Mouse (Mus musculus) left cerebral cortex, postnatal 4 days (tissue): Measurements from ENCODE around the gene Chdh. TPM values are rescaled to one million over a fixed set of nuclear protein-coding genes. Genes with fewer than 3 reads are reported as not detected.

Source experiments
- DNase-seq: peaks from one replicate; pipeline ENCODE4 v3.0.0-alpha.2; 2022
- intact Hi-C: fragments of 180-260 bp; cut with DNase I; formaldehyde crosslinking; loops from one replicate; pipeline ENCODE4 v1.15.1; 2025
- total RNA-seq, 2 experiments: library from RNA; stranded (reverse); gene quantifications; 2 replicates each; pipeline ENCODE4 v1.2.3; 2021

The Chdh gene
- 1 to 10 TPM in 1 of 2 experiments, under 1 TPM in 1; 0.94 to 1.2 TPM for total RNA-seq

DNA sequence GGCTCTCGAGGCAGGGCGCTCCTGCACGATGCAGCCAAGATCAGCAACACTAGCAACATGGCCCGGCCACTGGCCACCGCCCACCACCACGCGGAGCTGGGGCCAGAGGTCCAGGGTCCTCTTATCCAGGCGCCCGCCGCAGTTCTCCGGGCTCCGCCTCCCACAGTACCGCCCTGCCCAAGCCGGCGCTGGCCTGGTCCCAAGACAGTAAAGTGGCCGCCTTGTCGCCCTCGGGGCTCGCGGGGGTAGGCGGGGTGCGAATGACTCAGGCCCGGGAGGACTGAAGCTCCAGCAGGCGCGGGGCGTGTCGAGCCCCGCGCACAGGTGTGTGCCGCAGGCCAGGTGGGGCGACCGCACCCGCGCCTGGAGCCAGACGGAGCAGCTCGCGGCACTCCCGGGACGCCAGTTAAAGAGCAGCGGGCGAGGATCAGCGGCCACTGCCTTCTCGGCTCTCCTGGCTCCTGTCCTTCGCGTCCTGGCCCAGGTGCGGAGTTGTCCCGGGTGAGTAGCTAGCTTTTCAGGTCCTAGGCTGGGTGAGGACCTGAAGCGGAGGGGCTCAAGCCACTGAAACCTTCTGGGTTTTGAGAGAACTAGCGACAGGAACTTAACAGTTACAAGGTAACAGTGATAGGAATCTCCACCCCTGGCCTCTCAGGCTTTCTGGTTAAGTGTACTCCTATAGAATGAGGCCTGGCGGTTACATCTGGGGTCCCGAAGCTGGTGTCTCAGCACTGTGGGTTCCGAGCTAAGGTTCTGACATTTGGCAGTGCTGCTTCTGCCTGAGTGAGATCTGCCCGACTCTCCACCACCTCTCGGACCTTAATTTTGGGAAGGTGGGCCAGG lies at the start of gene Chdh, which contains the start of gene Il17rb:
Gene Chdh, plus strand, starts transcription at position 291 of the 843 bp plus-strand sequence.
Gene Il17rb, minus strand, starts transcription at position 164 of the 843 bp plus-strand sequence.
- DNase-seq, result peak; percentile 69
- intact Hi-C loops, result no loop called here

DNA sequence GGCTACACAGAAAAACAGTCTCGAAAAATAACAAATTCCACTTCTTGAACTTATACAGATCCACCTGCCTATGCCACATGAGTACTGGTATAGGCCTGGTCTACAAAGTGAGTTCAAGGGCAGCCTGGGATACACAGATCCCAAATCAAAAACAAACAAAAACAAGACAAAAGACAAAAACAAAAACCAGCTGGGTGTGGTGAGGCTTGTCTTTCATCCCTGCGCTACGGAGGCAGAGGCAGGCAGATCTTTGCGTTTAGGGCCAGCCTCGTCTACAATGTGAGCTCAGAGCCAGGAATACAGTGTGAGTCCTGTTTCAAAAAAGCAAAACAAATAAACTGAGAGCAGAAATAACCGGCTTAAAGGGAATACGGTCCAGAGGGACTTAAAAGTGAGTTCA lies 41.2 kb upstream of the Chdh start:
- no peak for DNase-seq
- intact Hi-C loops, result no loop called here

DNA sequence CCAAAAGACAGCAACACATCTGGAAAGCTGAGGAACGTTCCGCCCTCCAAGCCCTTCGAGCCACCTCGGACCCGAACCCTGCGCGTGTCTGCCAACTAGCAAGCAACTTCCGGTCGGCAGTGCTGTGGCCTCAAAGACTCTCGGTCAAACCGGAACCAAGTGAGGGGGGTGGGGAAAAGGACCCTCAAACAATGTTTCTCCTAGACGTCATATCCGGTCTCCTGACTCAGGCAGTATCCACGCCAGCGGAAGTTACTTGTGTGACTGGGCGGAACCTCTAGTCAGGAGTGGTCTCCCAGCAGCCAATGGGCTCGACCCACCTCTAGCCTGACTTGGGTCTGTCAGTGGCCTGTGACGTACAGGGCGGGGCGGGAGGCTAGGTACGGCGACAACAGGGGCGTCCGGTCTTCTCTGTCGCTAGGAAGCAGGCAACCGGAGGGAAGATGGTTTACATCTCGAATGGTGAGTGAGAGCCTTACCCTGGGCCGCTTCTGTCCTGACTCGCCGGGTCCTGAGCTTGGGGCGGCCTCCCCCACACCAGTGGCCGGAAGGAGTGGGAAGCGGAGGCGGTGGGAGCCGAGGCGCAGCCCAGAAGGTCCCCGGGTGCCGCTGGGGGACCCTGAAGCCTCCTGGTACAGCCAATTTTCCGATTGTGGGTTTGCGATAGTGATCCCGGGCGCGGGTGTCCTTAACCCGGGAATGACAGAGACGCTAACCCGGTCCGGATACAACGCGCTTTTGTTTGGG lies 40.6 kb upstream of the Chdh start, which contains the start of gene Selenok:
Gene Selenok, plus strand, starts transcription at position 234 of the 747 bp plus-strand sequence.
- peak; percentile 94 for DNase-seq
- intact Hi-C loops, result no loop called here

DNA sequence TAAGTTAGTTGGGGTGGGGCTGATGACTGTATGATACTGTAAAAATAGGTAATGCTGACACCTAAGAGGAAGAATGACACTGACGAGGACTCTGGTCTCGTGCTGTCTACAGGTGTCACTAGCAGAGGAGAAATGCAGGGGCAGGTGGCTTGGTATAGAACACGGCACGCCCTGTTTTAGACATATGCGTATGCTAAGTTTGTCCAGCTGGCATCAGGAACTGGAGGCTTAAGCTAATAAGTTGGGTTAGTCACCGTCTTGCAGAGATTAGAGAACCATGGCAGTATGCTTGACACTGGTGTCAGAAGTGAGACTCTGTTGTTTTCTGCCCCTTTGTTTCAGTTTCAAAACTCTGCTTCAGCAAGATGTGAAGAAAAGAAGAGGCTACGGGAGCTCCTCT lies 37.4 kb upstream of the Chdh start:
- intact Hi-C loops, result no loop called here

DNA sequence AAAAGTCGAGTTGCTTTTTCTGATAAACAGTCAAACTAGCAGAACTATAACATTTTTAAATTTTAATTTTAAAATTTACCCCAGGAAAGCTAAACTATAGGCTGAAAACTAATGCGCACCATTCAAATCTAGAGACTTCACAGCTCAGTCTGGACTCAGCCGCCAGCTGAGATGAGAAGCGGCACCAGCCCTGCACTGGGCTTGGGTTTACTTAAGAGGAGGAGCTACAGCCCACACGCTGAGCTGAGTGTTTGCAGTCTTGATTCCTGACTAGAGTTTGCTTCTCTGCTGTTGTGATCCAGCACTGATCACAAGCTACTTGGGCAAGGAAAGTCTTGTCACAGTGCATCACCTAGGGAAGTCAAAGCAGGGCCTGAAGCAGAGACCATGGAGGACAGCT lies 36.8 kb upstream of the Chdh start:
- intact Hi-C loops, result no loop called here
- no peak for DNase-seq

More for the DNA sequence above, 37.4 kb upstream of the Chdh start:
- no peak for DNase-seq

DNA sequence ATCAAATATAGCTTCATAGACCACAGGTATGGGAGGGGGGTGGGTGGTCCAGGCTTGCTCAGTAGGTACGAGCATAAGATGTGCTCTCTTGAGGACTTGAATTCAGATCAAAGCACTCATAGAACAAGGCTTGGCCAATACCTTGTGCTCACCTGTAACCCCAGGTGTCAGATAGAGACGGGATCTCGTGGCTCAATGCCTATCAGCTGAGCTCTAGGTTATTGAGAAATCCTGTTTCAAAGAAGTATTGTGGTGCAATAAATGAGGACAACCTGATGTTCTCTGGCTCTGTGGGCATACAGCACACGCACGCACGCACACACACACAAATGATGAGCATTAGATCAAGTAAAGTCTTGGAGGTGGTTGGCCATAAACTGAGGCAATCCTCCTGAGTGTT lies 31.9 kb upstream of the Chdh start:
- no peak for DNase-seq
- intact Hi-C loops, result no loop called here

DNA sequence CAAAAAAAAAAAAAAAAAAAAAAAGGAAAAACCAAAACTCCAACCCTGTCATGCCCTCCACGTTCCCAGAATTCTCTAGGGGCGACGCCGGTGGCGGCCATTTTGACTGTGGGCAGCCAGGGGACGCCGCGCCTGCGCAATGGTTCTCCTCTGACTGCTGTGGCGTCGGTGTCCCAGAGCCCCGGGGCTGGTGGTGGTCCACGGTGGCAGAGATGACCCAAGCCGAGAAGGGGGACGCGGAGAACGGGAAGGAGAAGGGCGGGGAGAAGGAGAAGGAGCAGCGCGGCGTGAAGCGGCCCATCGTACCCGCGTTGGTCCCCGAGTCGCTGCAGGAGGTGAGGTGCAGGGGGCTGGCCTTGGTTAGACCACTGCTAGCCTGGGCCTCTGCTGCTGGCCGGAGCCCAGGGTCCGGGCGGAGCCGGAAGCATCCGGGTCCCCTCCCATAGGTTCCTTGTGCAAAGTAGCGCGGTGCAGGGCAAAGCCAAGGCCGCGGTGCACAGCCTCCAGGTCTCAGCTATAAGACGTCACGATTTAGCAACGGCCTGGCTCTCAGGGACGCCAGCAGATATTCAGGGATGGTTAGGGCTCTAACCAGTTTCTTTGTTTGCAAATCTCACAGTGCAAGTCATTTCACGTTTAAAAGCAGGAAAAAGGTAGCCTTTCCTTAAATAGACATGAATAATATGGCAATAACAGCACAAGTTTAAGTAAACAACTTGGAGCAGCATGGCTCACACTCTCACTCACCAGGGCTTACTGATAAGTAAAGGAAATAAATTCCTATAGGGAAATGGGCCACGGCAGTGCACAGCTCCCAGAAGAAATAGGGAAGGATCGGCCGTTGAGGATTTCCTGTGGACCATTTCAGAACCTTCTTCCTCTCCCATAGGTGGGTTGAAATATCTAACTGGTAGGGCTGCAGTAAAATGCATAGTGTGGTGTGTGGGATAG lies 30.3 kb upstream of the Chdh start, which contains the start of gene Actr8:
Gene Actr8, plus strand, starts transcription at position 84 of the 951 bp plus-strand sequence.
- peak; percentile 97 for DNase-seq
- intact Hi-C loops, result no loop called here

DNA sequence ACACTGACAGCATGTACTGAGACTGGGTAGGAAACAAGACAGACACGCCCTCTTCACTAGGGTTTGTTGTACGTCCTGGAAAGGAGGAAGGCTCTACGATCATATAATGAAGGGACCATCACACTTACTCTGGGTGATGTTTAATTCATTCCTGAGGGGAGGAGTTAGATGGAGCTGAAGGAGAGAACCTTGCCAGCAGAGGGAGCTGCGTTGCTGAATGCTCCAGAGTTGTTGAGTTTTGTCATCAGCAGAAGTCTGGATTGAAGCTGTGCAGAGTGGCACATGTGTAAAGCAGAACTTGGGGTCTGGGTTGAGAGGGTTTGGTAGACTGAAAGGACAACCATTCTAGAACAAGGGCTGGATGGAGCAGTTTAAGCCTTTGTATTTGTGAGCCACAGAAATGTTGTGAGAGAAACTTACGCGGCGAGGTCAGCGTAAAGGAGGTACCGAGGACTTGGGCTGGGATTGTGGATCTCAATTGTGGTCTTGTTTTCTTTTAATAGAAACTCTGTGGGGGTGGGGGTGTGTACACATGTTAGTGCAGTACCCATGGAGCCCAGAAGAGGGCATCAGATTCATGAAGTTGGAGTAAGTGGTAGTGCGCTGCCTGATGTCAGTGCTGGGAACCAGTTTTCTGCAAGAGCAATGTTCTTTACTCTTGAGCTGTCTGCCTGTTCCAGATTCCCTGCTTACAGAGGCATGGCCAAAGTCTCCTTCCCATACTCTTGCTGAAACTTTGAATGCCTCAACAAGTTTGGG lies 28.2 kb upstream of the Chdh start:
- DNase-seq, result peak; percentile 26
- intact Hi-C loops, result loop anchor here (10.0 kb wide), 1 partner anchor 504 kb away; no protein-coding TSS in a partner anchor

DNA sequence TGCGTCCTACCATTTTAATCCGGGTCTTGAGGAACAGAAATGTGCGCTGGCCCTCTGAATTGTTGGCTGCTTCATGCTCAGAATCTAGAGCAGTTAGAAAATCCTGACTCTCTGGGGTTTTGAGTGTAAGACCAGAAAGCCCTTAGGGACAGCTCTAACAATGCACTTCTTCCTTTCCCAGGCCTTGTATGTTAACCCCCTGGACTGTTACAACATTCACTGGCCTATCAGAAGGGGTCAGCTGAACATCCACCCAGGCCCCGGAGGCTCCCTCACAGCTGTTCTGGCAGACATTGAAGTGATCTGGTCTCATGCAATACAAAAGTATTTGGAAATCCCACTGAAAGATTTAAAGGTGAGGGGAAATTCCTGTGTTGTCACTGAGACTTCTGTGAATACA lies 22.7 kb upstream of the Chdh start:
- intact Hi-C loops, result loop anchor here (10.0 kb wide), 1 partner anchor 499 kb away; no protein-coding TSS in a partner anchor
- DNase-seq, result no peak

DNA sequence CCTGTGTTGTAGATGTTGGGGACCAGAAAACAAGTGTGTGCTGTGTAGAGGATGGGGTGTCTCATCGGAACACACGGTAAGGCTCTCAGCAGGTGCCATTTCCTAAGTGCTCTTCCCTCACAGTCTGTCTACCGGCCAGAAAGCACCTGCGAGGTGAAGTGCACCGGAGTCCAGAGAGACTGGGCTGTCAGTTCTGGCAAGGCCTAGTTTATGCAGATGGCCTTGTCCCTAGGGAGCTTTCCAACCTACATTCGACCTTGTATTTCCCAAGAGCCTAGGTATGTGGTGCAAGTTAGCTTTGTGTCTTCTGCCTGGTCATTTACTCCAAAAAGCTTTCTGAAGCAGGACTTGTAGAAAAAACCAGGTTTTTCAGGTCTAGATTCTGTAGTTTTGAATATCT lies 21.5 kb upstream of the Chdh start:
- DNase-seq, result no peak
- intact Hi-C loops, result loop anchor here (10.0 kb wide), 1 partner anchor 498 kb away; no protein-coding TSS in a partner anchor

DNA sequence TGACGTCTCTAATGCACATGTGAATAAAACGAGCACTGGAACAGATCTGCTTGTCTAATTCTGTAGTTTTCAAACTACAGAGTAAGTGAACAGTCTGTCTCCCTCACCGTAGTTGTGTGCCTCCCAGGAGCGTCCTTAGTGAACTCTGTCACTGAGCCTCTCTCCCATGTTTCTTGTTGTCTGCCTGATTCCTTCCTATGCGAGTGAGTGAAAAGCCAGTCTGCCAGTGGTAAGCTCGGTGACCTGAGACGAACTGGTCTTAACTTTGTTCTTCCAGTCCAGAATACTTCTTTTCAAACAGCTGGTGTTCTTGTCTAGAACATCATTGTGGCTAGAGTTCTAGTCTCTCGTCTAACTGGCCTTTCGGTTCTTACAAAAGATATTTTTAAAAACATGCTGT lies 21.1 kb upstream of the Chdh start:
- intact Hi-C loops, result loop anchor here (10.0 kb wide), 1 partner anchor 497 kb away; no protein-coding TSS in a partner anchor
- no peak for DNase-seq

DNA sequence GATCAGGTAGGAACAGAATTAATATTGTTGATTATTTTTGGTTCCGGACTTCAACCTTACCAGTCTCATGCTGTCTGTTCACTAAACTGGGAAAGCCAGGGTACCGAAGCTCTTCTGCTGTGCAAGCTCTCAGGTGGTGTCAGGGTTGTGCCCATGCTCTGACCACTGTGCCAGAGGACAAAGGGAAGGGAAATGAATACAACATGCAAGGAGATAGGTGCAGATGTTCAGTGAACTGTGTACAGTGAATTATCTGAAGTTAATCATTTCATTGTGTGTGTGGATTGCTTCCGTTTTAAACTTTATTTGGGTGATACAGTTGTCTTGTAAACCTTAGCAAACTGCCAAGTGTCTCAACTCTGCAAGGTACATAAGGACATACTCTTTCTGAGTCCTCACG lies 20.5 kb upstream of the Chdh start:
- intact Hi-C loops, result loop anchor here (10.0 kb wide), 1 partner anchor 496 kb away; no protein-coding TSS in a partner anchor

DNA sequence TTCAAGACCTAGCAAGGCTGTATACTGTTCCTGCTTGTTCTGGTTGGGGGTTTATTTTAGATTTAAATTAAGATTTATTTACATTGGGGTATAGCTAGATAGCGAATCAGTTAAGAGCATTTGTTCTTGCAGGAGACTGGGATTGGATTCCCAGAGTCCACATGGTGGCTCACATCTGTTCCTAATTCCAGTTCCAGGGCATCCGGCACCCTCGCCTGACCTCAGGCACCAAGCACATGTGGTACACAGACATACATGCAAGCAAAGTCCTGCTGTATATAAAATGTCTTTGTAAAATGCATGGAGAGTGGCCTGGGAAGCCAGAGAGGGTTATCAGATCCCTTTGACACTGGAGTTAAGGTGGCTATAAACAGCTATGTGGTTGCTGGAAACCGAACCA lies 13.8 kb upstream of the Chdh start:
- intact Hi-C loops, result no loop called here
- no peak for DNase-seq

More for the DNA sequence above, 20.5 kb upstream of the Chdh start:
- DNase-seq, result no peak

DNA sequence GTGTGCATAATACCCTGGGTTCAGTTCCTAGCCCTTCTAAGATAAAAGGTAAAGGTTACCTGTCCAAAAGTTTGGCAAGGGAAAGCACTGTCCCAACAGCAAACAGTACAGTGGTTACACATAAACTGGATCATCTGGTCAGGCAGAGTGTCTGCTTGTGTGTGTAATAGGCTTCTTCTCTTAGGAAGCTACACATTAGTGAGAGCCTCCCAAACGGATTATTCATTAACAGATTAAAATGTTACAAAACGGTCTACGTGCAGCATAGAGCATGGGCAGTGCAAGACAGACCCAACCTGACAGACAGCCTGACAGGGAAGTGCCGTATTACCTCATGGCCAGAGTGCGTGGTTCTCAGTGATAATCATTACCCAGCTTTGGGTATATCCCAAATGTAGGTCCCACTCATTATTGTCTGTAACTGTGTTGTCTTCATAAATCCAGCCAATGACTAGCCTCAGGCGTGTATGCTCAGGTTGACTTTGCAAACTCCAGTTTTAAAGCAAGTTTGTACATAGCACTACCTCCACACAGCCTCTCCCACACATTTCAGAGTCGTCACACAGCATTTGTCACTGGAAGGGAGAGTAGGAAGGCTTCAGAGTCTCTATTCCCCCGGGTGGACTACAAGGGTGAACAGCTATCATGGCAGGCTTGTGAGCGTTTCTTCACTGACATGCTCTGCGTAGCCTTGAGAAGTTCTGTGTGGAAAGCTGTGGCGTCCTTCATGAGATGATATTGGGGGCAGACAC lies 12.6 kb upstream of the Chdh start:
- intact Hi-C loops, result no loop called here
- DNase-seq, result no peak

DNA sequence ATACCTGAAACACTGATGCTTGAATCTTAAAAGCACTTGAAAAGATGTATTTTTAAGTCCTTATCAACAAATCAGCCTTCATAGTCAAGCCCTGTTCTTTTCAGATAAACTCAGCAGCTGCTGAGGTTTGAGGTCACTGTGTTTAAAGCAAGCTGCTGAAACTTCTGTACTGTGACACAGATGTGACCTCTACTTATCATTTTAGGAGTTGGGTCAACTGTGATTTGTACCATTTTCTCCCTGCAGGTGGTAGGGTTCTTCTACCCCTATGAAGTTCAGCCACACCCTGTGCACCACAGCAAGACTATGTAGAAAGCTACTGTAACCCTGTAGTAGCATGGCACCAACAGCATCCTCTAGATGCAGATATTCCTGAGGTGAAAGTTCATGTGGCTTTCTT lies 11.5 kb upstream of the Chdh start:
- no peak for DNase-seq
- intact Hi-C loops, result no loop called here

DNA sequence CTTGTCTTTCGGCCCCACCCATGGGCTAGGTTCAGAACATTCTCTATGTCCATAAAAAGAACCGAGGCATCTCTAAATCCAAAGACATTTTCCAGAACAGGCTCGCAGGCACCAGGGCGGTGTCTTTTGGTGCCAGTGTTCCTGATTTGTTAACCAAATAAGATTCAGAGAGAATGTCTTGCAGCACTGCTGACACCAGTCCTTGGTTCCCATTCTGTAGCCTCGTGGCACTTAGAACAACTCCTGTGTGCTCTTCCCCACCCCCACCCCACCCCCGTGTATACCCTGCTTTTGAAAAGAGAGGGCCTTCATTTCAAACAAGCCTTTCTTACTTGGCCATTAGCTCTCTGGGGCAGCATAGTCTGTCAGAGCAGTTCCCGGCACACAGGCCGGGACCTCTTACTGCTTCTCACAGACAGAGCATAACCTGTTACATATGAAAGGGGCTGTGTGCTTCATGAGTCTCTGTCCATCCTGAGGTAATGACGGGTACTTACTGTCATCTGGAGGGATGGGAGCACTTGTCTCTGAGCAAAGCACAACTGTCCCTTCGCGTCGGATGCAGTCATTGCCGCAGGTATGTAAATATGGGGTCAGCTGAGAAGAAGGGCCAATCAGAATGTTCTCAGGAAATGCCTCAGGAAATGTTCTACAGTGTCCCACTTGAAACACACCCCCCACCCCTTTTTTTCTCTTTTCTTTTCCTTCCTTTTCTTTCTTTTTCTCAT lies 9.9 kb upstream of the Chdh start:
- no peak for DNase-seq
- intact Hi-C loops, result no loop called here

DNA sequence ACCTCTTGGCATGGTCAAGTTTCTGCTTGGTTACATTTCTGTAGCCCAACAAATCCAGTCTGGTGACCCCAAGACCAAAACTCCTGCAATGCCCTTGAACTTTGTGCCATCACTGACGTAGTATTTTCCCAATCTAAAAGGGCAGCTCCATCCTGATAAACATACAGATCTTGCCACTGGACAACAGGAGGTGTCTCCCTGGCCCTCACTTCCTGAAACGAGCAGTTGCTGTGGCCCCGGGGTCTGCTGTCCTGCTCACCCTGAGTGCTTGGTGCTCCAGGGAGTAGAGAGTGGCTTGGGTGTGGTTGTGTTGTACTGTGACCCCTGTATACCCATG lies 9.4 kb upstream of the Chdh start:
- intact Hi-C loops, result no loop called here
- DNase-seq, result no peak

DNA sequence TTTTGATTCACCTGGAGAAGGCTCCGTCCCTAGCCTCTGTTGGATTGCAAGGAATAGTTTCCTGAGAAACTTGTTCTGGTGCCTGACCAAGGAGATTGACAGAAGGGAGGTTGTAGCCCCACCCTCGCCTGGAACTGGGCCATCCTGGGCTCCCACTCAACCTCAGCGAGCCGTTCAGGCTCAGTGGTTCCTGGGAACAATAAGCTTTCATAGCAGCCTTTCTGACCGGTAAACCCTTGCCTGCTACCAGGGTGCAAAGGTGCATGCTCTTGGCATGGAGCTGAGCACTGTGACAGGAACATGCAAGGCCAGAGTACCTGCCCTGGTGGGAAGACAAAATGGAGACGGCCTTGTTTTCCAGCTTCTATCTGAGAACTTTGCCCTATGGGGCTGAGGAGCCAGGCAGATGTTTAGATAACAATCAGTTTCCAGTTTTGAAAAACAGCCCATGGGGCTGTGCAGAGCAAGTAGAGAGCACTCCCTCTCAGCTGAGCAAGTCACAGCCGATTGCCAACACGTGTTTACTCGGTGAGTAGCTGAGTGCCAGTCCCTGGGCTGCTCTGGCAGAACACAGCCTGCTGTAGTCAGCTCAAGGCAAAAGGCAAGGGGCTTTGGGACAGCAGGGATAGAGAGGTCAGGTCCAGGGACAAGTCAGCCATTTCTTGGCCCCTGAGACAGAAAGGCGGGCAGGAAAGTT lies 1.2 kb downstream of the Chdh start:
- intact Hi-C loops, result no loop called here
- DNase-seq, result peak; percentile 82
